Mouse (Mus musculus): ENCODE data around the gene Sgk1. TPM values are rescaled to one million over a fixed set of nuclear protein-coding genes. Genes with fewer than 3 reads are reported as not detected.

Sgk1 gene
- polyA plus RNA-seq, 1 experiment from 2014 or later: 22.2 TPM

- 90% methylated on average over 7 of the region's 7 CpGs for WGBS
- Histone ChIP-seq H3K4me1 (ENCODE audit: control insufficient read depth, insufficient read depth, low read length) (no peaks in the 10 kb centered on the region), H3K27ac (ENCODE audit: low read length) (no peak overlapping the region), H3K36me3 (ENCODE audit: control insufficient read depth, insufficient read depth, low read length) (no peaks in the 10 kb centered on the region), H3K4me2 (replicated peaks; ENCODE audit: low read depth, low read length) (no peak overlapping the region), H3K4me3 (ENCODE audit: low read depth, low read length) (no peak overlapping the region), H3K27me3 (ENCODE audit: control insufficient read depth, insufficient read depth, low read length) (no peaks in the 10 kb centered on the region), H3K9me3 (ENCODE audit: control insufficient read depth, low read depth, low read length) (no peaks in the 10 kb centered on the region), H3K9ac (replicated peaks; ENCODE audit: low read depth, low read length) (no peak overlapping the region)
- no peak for ATAC-seq (ENCODE audit: insufficient number of reproducible peaks, insufficient read depth, low FRiP score, low read depth)
Measured at GRCm38 (mm10) chr10:21855338-21855737, 26.6 kb upstream of the Sgk1 start.

- ATAC-seq (ENCODE audit: insufficient number of reproducible peaks, insufficient read depth, low FRiP score, low read depth): no peak
- 72% methylated on average over 10 of the region's 10 CpGs for WGBS
Measured at GRCm38 (mm10) chr10:21857676-21858075, 24.3 kb upstream of the Sgk1 start.

GRCm38 (mm10) chr10:21858437-21858974, 23.5 kb upstream of the Sgk1 start:
- no peak for ATAC-seq (ENCODE audit: insufficient number of reproducible peaks, insufficient read depth, low FRiP score, low read depth)
- Histone ChIP-seq H3K9ac (replicated peaks; ENCODE audit: low read depth, low read length) (no peak overlapping the region), H3K9me3 (ENCODE audit: control insufficient read depth, low read depth, low read length) (no peaks in the 10 kb centered on the region), H3K4me2 (replicated peaks; ENCODE audit: low read depth, low read length) (no peak overlapping the region), H3K4me3 (ENCODE audit: low read depth, low read length) (no peak overlapping the region), H3K4me1 (ENCODE audit: control insufficient read depth, insufficient read depth, low read length) (no peaks in the 10 kb centered on the region), H3K27ac (ENCODE audit: low read length) (no peak overlapping the region), H3K36me3 (ENCODE audit: control insufficient read depth, insufficient read depth, low read length) (no peaks in the 10 kb centered on the region), H3K27me3 (ENCODE audit: control insufficient read depth, insufficient read depth, low read length) (no peaks in the 10 kb centered on the region)
- WGBS: 56% methylated on average over 7 of the region's 7 CpGs

More at GRCm38 (mm10) chr10:21857676-21858075, 24.3 kb upstream of the Sgk1 start:
- Histone ChIP-seq H3K4me2 (replicated peaks; ENCODE audit: low read depth, low read length) (no peak overlapping the region), H3K9ac (replicated peaks; ENCODE audit: low read depth, low read length) (no peak overlapping the region), H3K27ac (ENCODE audit: low read length) (no peak overlapping the region), H3K4me1 (ENCODE audit: control insufficient read depth, insufficient read depth, low read length) (no peaks in the 10 kb centered on the region), H3K9me3 (ENCODE audit: control insufficient read depth, low read depth, low read length) (no peaks in the 10 kb centered on the region), H3K27me3 (ENCODE audit: control insufficient read depth, insufficient read depth, low read length) (no peaks in the 10 kb centered on the region), H3K4me3 (ENCODE audit: low read depth, low read length) (no peak overlapping the region), H3K36me3 (ENCODE audit: control insufficient read depth, insufficient read depth, low read length) (no peaks in the 10 kb centered on the region)

GRCm38 (mm10) chr10:21866504-21866903, 15.5 kb upstream of the Sgk1 start:
- H3K4me3 ChIP-seq (ENCODE audit: low read depth, low read length): no peak overlapping the region
- ATAC-seq (ENCODE audit: insufficient number of reproducible peaks, insufficient read depth, low FRiP score, low read depth): no peak
- no peaks in the 10 kb centered on the region for H3K4me1 ChIP-seq (ENCODE audit: control insufficient read depth, insufficient read depth, low read length)
- H3K27me3 ChIP-seq (ENCODE audit: control insufficient read depth, insufficient read depth, low read length): no peaks in the 10 kb centered on the region
- H3K9me3 ChIP-seq (ENCODE audit: control insufficient read depth, low read depth, low read length): no peaks in the 10 kb centered on the region
- WGBS: 38% methylated on average over 4 of the region's 4 CpGs
- H3K36me3 ChIP-seq (ENCODE audit: control insufficient read depth, insufficient read depth, low read length): no peaks in the 10 kb centered on the region
- no peak overlapping the region for H3K4me2 ChIP-seq (replicated peaks; ENCODE audit: low read depth, low read length)
- no peak overlapping the region for H3K27ac ChIP-seq (ENCODE audit: low read length)
- no peak overlapping the region for H3K9ac ChIP-seq (replicated peaks; ENCODE audit: low read depth, low read length)

DNA sequence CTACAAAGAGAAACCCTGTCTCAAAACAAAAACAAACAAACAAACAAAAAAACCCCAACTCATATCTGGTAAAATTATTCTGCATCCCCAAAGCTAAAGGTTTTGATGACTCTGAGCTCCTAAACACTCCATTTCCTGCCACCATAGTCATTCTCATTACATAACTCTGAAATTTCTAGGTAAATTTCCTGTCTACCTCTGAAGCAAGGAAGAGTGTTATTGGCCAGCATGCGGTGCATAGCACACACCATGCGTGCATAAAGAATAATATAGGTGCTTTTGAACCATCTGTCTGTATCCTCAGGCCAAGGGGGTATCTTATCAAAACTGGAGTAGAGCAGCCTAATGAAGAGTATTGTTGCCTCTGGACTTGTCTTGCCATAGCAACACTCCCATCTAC, 13.8 kb upstream of the Sgk1 start:
- ATAC-seq (ENCODE audit: insufficient number of reproducible peaks, insufficient read depth, low FRiP score, low read depth): no peak
- WGBS: 93% methylated on average over 2 of the region's 2 CpGs
- no peak overlapping the region for H3K27ac ChIP-seq (ENCODE audit: low read length)
- H3K36me3 ChIP-seq (ENCODE audit: control insufficient read depth, insufficient read depth, low read length): no peaks in the 10 kb centered on the region
- no peaks in the 10 kb centered on the region for H3K4me1 ChIP-seq (ENCODE audit: control insufficient read depth, insufficient read depth, low read length)
- H3K27me3 ChIP-seq (ENCODE audit: control insufficient read depth, insufficient read depth, low read length): no peaks in the 10 kb centered on the region
- no peaks in the 10 kb centered on the region for H3K9me3 ChIP-seq (ENCODE audit: control insufficient read depth, low read depth, low read length)
- no peak overlapping the region for H3K4me2 ChIP-seq (replicated peaks; ENCODE audit: low read depth, low read length)
- no peak overlapping the region for H3K9ac ChIP-seq (replicated peaks; ENCODE audit: low read depth, low read length)
- no peak overlapping the region for H3K4me3 ChIP-seq (ENCODE audit: low read depth, low read length)

GRCm38 (mm10) chr10:21868623-21869022, 13.4 kb upstream of the Sgk1 start:
- H3K4me3 ChIP-seq (ENCODE audit: low read depth, low read length): no peak overlapping the region
- H3K4me2 ChIP-seq (replicated peaks; ENCODE audit: low read depth, low read length): no peak overlapping the region
- H3K9ac ChIP-seq (replicated peaks; ENCODE audit: low read depth, low read length): no peak overlapping the region
- no peak overlapping the region for H3K27ac ChIP-seq (ENCODE audit: low read length)
- no peaks in the 10 kb centered on the region for H3K4me1 ChIP-seq (ENCODE audit: control insufficient read depth, insufficient read depth, low read length)
- no peaks in the 10 kb centered on the region for H3K36me3 ChIP-seq (ENCODE audit: control insufficient read depth, insufficient read depth, low read length)
- no peaks in the 10 kb centered on the region for H3K9me3 ChIP-seq (ENCODE audit: control insufficient read depth, low read depth, low read length)
- no peaks in the 10 kb centered on the region for H3K27me3 ChIP-seq (ENCODE audit: control insufficient read depth, insufficient read depth, low read length)
- no peak for ATAC-seq (ENCODE audit: insufficient number of reproducible peaks, insufficient read depth, low FRiP score, low read depth)
- WGBS: 54% methylated on average over 4 of the region's 4 CpGs

- H3K4me1 ChIP-seq (ENCODE audit: control insufficient read depth, insufficient read depth, low read length): peaks cover 8% of the 10 kb centered on the region; the same call in 1 of the 2 replicates
- no peak for ATAC-seq (ENCODE audit: insufficient number of reproducible peaks, insufficient read depth, low FRiP score, low read depth)
- no peaks in the 10 kb centered on the region for H3K36me3 ChIP-seq (ENCODE audit: control insufficient read depth, insufficient read depth, low read length)
- 0 out of 2 replicates have a peak overlapping the region, but pooled peaks have one; percentile 11 for H3K9ac ChIP-seq (replicated peaks; ENCODE audit: low read depth, low read length)
- H3K4me3 ChIP-seq (ENCODE audit: low read depth, low read length): peak overlapping the region; percentile 37
- peak overlapping the region; percentile 63 for H3K4me2 ChIP-seq (replicated peaks; ENCODE audit: low read depth, low read length)
- no peaks in the 10 kb centered on the region for H3K27me3 ChIP-seq (ENCODE audit: control insufficient read depth, insufficient read depth, low read length)
- WGBS: 33% methylated on average over 4 of the region's 4 CpGs
- no peak overlapping the region for H3K27ac ChIP-seq (ENCODE audit: low read length)
- H3K9me3 ChIP-seq (ENCODE audit: control insufficient read depth, low read depth, low read length): no peaks in the 10 kb centered on the region
Measured at GRCm38 (mm10) chr10:21881837-21882183, 174 bp upstream of the Sgk1 start.

- no peaks in the 10 kb centered on the region for H3K27me3 ChIP-seq (ENCODE audit: control insufficient read depth, insufficient read depth, low read length)
- WGBS: 3% methylated on average over 12 of the region's 12 CpGs
- ATAC-seq (ENCODE audit: insufficient number of reproducible peaks, insufficient read depth, low FRiP score, low read depth): no peak
- no peak overlapping the region for H3K9ac ChIP-seq (replicated peaks; ENCODE audit: low read depth, low read length)
- no peaks in the 10 kb centered on the region for H3K36me3 ChIP-seq (ENCODE audit: control insufficient read depth, insufficient read depth, low read length)
- peaks cover 8% of the 10 kb centered on the region; the same call in 1 of the 2 replicates for H3K4me1 ChIP-seq (ENCODE audit: control insufficient read depth, insufficient read depth, low read length)
- no peak overlapping the region for H3K4me3 ChIP-seq (ENCODE audit: low read depth, low read length)
- no peak overlapping the region for H3K27ac ChIP-seq (ENCODE audit: low read length)
- 0 out of 2 replicates have a peak overlapping the region, but pooled peaks have one; percentile 12 for H3K4me2 ChIP-seq (replicated peaks; ENCODE audit: low read depth, low read length)
- H3K9me3 ChIP-seq (ENCODE audit: control insufficient read depth, low read depth, low read length): no peaks in the 10 kb centered on the region
Measured at GRCm38 (mm10) chr10:21883587-21883986, 1.6 kb downstream of the Sgk1 start.

DNA sequence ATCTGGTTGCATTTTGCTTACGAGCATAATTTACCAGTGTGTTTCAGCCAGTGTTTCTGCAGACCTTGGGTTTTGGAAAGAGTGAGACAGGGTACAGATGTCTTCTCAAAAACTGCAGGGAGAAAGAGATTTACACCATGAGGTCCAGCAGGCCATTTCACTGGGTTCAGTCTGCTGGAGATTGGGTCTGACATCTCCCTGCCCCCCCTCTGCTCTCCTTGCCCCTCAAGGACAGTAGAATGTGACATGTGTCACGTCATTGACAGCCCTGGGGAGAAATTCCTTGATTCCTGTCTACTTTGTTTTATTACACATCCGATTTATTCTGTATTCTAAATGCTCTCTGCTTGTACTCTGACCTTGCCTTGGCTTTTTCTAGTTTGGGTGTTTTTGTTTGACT, 2.5 kb downstream of the Sgk1 start:
- H3K4me2 ChIP-seq (replicated peaks; ENCODE audit: low read depth, low read length): no peak overlapping the region
- H3K27me3 ChIP-seq (ENCODE audit: control insufficient read depth, insufficient read depth, low read length): no peaks in the 10 kb centered on the region
- H3K36me3 ChIP-seq (ENCODE audit: control insufficient read depth, insufficient read depth, low read length): no peaks in the 10 kb centered on the region
- H3K4me1 ChIP-seq (ENCODE audit: control insufficient read depth, insufficient read depth, low read length): peaks cover 8% of the 10 kb centered on the region; the same call in 1 of the 2 replicates
- WGBS: 82% methylated on average over 3 of the region's 3 CpGs
- H3K9ac ChIP-seq (replicated peaks; ENCODE audit: low read depth, low read length): no peak overlapping the region
- H3K9me3 ChIP-seq (ENCODE audit: control insufficient read depth, low read depth, low read length): no peaks in the 10 kb centered on the region
- H3K27ac ChIP-seq (ENCODE audit: low read length): no peak overlapping the region
- H3K4me3 ChIP-seq (ENCODE audit: low read depth, low read length): no peak overlapping the region
- no peak for ATAC-seq (ENCODE audit: insufficient number of reproducible peaks, insufficient read depth, low FRiP score, low read depth)
